Comparison of ENCODE assay signal across 8 mouse cellular contexts in genomic region chr7:128748758-128749157, GRCm38 (mm10). TPM values are rescaled to one million over a fixed set of nuclear protein-coding genes. Genes with fewer than 3 reads are reported as not detected.
DNase-seq lines count a peak whose midpoint lies in the region; ATAC-seq lines count a peak whose summit lies in the region.

No protein-coding gene starts in this region.

- no peak for ATAC-seq in midbrain, embryonic 14.5 days (ENCODE audit: low FRiP score, low TSS enrichment)
- no peak for ATAC-seq in midbrain, embryonic 13.5 days
- peak; percentile 80 for ATAC-seq in heart, embryonic 12.5 days (ENCODE audit: insufficient number of reproducible peaks, low FRiP score)
- ATAC-seq in frontal cortex, adult (ENCODE audit: low TSS enrichment), result no peak

- peak; percentile 13 for DNase-seq in midbrain, embryonic 14.5 days
- peak; percentile 68 for DNase-seq in c-Kit-positive CD71-positive TER-119-negative erythroid progenitor cells, embryonic 14.5 days (ENCODE audit: low read depth)
- peak; percentile 65 to 74 for DNase-seq in kidney, postnatal 4 days
- peak; percentile 77 for DNase-seq in skeletal muscle tissue, adult 2 months (ENCODE audit: low read depth, low spot score)
- no peak for DNase-seq in B cell, adult 2 months

- H3K27ac ChIP-seq in midbrain, embryonic 14.5 days (replicated peaks; ENCODE audit: low read depth, low read length), result no peak overlapping the region
- no peak overlapping the region for H3K27ac ChIP-seq in midbrain, embryonic 13.5 days
- H3K27ac ChIP-seq in heart, embryonic 12.5 days (ENCODE audit: poor library complexity, severe bottlenecking), result peak overlapping the region; percentile 74

- H3K4me2 ChIP-seq in midbrain, embryonic 14.5 days (ENCODE audit: low read length), result no peak overlapping the region
- H3K4me2 ChIP-seq in midbrain, embryonic 13.5 days (replicated peaks), result no peak overlapping the region
- peak overlapping the region; percentile 48 for H3K4me2 ChIP-seq in heart, embryonic 12.5 days

- no peak overlapping the region for H3K4me3 ChIP-seq in midbrain, embryonic 14.5 days (replicated peaks; ENCODE audit: low read depth, low read length)
- no peak overlapping the region for H3K4me3 ChIP-seq in midbrain, embryonic 13.5 days (replicated peaks)
- 0 out of 2 replicates have a peak overlapping the region, but pooled peaks have one; percentile 1 for H3K4me3 ChIP-seq in heart, embryonic 12.5 days

- H3K9me3 ChIP-seq in midbrain, embryonic 14.5 days (ENCODE audit: control insufficient read depth, low read length), result no peaks in the 10 kb centered on the region
- H3K9me3 ChIP-seq in midbrain, embryonic 13.5 days, result no peaks in the 10 kb centered on the region
- H3K9me3 ChIP-seq in heart, embryonic 12.5 days (replicated peaks), result no peaks in the 10 kb centered on the region

- WGBS in midbrain, embryonic 14.5 days, result 71% methylated on average over 3 of the region's 3 CpGs
- 75% methylated on average over 3 of the region's 3 CpGs for WGBS in midbrain, embryonic 13.5 days
- 2% methylated on average over 3 of the region's 3 CpGs for WGBS in heart, embryonic 12.5 days

- H3K9ac ChIP-seq in midbrain, embryonic 14.5 days (replicated peaks; ENCODE audit: low read length), result no peak overlapping the region
- H3K9ac ChIP-seq in midbrain, embryonic 13.5 days (replicated peaks), result no peak overlapping the region; the same call in 1 of the 2 replicates
- no peak overlapping the region for H3K9ac ChIP-seq in heart, embryonic 12.5 days

- peaks cover 30% of the 10 kb centered on the region for H3K36me3 ChIP-seq in midbrain, embryonic 14.5 days (ENCODE audit: control insufficient read depth, insufficient read depth, low read length)
- H3K36me3 ChIP-seq in midbrain, embryonic 13.5 days, result peaks cover 36% of the 10 kb centered on the region
- H3K36me3 ChIP-seq in heart, embryonic 12.5 days, result peaks cover 40% of the 10 kb centered on the region

- peaks cover 14% of the 10 kb centered on the region for H3K4me1 ChIP-seq in midbrain, embryonic 14.5 days (ENCODE audit: control insufficient read depth, insufficient read depth, low read length)
- peaks cover 42% of the 10 kb centered on the region for H3K4me1 ChIP-seq in midbrain, embryonic 13.5 days (replicated peaks)
- H3K4me1 ChIP-seq in heart, embryonic 12.5 days (replicated peaks), result peaks cover 48% of the 10 kb centered on the region

- H3K27me3 ChIP-seq in midbrain, embryonic 14.5 days (ENCODE audit: control insufficient read depth, insufficient read depth, low read length), result no peaks in the 10 kb centered on the region
- peaks cover 1% of the 10 kb centered on the region; the same call in 1 of the 2 replicates for H3K27me3 ChIP-seq in midbrain, embryonic 13.5 days
- H3K27me3 ChIP-seq in heart, embryonic 12.5 days (replicated peaks), result no peaks in the 10 kb centered on the region

RNA-seq across cellular contexts. Expression of gene Sec23ip, which starts 4.0 kb away (rescaled TPM):
- polyA plus RNA-seq in midbrain, embryonic 14.5 days (2014; fragmentation: Nextera tagmentation; extraction: Ambion mirVana), result 33.3 and 39.6 TPM in 2 replicates
- polyA plus RNA-seq in midbrain, embryonic 13.5 days (2015; fragmentation: Nextera tagmentation; extraction: Ambion mirVana), result 42.3 and 44.6 TPM in 2 replicates
- polyA plus RNA-seq in heart, embryonic 12.5 days (2016; fragmentation: Nextera tagmentation; extraction: Ambion mirVana), result 36.9 and 39.1 TPM in 2 replicates

RNA-seq across cellular contexts. Expression of gene Mcmbp, which starts 8.5 kb away (rescaled TPM):
- 60.8 and 61.7 TPM in 2 replicates for polyA plus RNA-seq in midbrain, embryonic 14.5 days (2014; fragmentation: Nextera tagmentation; extraction: Ambion mirVana)
- polyA plus RNA-seq in midbrain, embryonic 13.5 days (2015; fragmentation: Nextera tagmentation; extraction: Ambion mirVana), result 60.7 and 65.0 TPM in 2 replicates
- polyA plus RNA-seq in heart, embryonic 12.5 days (2016; fragmentation: Nextera tagmentation; extraction: Ambion mirVana), result 46.6 and 49.4 TPM in 2 replicates

Comparison
In these comparisons a context has a peak if more than half of its experiments do, and no peak if none do; other contexts are left out.
1. DNase-seq: peak in midbrain, embryonic 14.5 days (single experiment), c-Kit-positive CD71-positive TER-119-negative erythroid progenitor cells, embryonic 14.5 days (single experiment), kidney, postnatal 4 days (2 of 2) and skeletal muscle tissue, adult 2 months (single experiment); none in B cell, adult 2 months (0 of 2).